Mouse (Mus musculus): ENCODE measurements around the gene Fan1.

The Fan1 gene

GRCm38 (mm10) chr7:64373830-64374562, at the start of gene Fan1:
Gene Fan1 (minus strand): TSS chr7:64374095.
- DNase-seq (ENCODE audit: low read depth): peak; percentile 63

DNA sequence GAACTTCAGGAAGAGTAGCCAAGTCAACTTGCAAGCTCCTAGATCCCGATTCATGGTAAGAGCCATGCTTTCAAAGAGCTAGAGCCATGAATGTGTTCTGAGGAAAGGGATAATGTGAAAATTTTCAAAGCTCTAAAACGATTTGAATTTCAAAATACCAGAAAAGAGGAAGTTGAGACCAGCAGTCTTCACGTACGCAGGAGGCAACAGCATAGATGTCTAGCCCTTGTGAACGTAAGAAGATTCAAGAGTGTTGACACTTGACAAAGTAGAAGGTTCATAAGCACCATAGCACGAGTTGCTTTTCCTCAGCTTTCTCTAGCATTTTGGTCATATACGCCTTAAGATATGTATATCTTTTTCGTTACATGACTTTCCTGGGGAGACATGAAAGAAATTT, 30.1 kb upstream of the Fan1 start:
- DNase-seq (ENCODE audit: low read depth): no peak

DNA sequence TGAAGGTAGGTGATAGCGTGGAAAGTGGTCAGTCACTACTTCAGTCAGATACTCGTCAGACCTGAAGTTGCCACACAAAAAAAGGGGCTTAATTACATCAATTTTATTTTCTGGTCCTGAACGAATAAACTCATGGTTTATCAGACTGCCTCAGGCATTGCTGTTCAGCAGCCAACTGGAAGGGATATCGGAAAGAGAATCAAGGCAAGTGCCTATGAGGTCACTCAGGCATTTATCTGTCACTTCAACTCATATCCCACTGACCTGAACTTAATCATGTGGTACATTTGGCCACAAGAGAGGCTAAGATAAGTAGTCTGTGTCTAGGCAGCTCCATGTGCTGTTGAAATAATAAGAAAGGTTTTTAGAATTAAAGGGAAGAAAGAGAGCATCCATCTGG, 28.6 kb upstream of the Fan1 start:
- no peak for DNase-seq (ENCODE audit: low read depth)

DNA sequence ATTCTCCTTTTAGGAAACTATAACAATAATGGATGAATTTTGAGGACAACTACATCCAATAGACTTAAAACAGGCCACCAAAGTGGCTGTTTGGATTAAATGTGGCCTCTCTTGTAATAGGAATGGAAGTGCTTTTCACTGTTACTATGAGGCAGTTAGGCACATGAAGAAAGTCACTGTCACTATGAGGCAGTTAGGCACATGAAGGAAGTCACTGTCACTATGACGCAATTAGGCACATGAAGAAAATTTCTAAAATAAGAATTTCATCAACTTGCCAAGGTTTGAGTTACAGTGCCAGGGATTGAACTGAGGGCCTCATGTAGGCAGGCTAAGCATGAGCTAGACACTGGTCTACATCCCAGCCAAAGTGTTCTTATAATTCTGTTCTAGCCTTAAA, 26.8 kb upstream of the Fan1 start:
- DNase-seq (ENCODE audit: low read depth): no peak

DNA sequence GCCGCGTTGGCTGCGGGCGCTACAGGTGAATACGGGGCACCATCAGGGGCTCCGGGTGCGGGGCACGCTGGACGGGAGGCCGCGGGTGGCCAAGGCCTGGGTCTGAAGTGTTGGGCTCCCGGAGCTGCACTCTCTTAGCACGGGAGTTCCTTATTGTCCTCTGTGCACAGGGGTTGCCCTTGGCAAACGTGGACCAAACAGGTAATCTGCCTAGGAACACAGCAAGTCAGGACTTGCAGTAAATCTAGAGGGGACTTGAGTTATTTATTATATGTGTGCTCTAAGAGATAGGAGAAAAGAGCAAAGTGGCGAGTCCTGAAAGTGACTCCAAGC, 18.9 kb upstream of the Fan1 start:
- no peak for DNase-seq (ENCODE audit: low read depth)

DNA sequence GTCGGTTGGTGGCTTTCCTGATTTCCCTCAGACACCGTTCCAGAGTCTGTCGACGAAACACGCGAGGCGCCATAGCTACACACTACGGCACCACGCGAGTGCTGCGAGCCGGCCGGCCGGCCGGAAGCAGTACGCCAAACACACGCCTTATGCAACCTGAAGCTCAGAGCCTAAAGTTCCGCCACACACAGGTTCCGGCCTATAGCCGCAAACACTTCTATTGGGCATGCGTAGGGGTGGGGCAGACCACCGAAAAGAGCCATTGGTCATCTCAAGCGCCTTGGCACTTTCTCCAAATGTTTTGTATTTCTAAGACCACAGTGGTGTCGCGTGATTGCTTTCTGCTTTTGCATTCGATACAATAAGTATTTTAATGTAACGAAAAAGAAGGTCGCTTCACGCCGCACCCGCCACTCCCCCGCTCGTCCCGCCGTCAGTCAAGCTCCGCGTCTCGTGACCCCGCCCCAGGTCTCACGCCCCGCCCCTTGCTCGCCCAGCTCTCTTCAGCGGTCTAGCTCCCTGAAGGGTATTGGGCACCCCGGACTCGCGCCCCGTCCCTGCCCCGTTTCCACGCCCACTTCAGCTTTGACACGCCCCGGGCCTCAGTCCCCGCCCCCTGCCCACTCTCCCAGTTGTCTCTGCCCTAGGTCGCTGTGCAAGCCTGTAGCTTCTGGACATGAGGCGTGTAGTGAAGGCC, 18.4 kb upstream of the Fan1 start, which contains the start of the genes Mphosph10 and Mcee:
TSS of gene Mphosph10 (minus strand) at position 147 of the 697 bp plus-strand sequence.
TSS of gene Mcee (plus strand) at position 486 of the 697 bp plus-strand sequence.
- peak; percentile 88 for DNase-seq (ENCODE audit: low read depth)

- no peak for DNase-seq (ENCODE audit: low read depth)
Observed at GRCm38 (mm10) chr7:64391479-64391878, 17.6 kb upstream of the Fan1 start.

- no peak for DNase-seq (ENCODE audit: low read depth)
Observed at GRCm38 (mm10) chr7:64373147-64373829, 607 bp downstream of the Fan1 start.

DNA sequence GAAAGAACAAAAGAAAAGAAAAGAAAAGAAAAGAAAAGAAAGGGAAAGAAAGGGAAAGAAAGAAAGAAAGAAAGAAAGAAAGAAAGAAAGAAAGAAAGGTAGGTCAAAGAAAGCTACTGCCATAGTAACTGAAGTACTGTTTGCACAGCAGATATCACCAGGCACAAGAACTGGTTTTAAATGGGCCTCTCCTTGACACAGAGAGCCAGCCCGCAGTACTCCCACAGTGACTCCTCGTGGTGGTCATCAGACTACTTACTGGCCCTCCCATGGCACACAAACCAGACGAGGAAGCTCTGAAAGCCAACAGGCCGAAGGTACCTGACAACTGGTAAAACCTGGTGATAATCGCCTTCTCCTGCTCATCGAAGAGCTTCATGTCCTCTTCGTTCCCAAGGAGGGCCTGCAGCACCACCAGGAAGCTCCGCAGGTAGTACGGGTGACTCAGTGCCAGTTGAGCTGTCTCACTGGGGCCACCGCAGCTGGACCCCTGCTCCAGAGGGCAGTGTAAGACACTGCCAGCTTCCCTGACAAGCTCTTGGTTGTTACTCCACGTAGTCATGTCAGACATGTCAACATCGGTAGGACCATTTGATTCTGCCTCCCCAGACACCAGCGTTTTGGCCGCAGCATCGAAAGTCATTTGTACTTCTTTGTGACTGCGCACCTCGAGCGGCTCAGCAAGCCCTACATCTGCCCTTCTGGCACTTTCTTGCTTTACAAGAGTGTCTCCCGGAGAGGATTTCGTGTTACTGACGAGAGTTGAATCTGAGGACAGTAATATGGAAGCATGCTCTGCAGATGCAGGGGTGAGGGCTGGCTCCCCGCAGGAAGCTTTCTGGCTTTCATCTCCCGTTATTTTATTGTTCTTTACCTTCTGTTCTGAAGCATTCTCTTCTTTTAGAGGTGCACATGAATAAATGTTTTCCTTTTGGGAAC, 1.7 kb downstream of the Fan1 start:
- DNase-seq (ENCODE audit: low read depth): no peak

DNA sequence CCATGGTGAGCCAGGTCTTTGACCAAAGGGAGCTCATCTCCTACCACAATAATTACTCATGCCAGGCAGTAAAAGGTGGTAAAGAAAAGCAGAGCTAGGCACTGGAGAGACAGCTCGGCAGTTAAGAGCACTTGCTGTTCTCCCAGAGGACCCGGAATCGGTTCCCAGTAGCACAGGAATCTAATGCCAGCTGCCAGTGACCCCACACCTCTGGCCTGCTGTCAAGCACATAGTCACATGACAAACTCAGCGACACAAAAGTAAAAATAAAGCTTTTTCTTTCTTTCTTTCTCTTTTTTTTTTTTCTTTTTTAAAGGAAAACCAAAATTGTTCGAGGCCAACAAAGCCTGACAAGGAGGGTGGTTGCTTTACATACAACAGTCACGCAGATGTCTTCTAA, 4.1 kb downstream of the Fan1 start:
- DNase-seq (ENCODE audit: low read depth): no peak

GRCm38 (mm10) chr7:64365863-64366262, 8.0 kb downstream of the Fan1 start:
- DNase-seq (ENCODE audit: low read depth): no peak

GRCm38 (mm10) chr7:64360586-64360945, 13.3 kb downstream of the Fan1 start:
- no peak for DNase-seq (ENCODE audit: low read depth)

DNA sequence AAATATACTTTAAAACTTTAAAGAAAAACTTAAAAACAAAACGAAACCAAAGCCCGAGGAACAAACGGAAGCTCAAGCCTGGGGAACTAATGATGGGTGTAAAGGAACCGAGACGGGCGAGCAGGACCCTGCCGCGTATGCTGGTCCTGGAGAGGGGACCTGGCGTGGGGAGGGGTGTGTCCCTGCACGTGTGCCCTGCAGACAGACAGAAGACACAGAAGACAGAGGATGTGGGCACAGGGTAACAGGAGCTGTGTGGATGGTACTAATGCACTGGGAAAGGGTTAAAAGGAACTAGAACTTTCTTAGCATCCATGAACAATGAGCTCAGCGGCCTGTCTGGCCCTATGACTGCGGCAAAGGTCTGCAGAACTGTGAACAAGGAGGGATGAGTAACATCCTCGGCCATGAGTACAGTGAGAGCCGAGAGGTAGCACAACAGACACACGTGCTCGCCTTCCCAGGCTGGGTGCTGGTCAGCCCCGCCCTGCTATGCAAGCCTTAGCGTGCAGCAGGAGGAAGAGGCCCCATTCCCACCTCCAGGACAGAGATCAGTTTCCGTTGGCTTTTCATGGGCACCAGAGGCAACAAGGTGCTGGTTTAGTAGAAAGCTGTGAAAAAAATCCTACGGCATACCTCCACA, 13.8 kb downstream of the Fan1 start:
- no peak for DNase-seq (ENCODE audit: low read depth)

GRCm38 (mm10) chr7:64358666-64359065, 15.2 kb downstream of the Fan1 start:
- DNase-seq (ENCODE audit: low read depth): no peak

GRCm38 (mm10) chr7:64357405-64357804, 16.5 kb downstream of the Fan1 start:
- no peak for DNase-seq (ENCODE audit: low read depth)

- no peak for DNase-seq (ENCODE audit: low read depth)
Observed at GRCm38 (mm10) chr7:64356661-64357060, 17.2 kb downstream of the Fan1 start.

GRCm38 (mm10) chr7:64354206-64354605, 19.7 kb downstream of the Fan1 start:
- DNase-seq (ENCODE audit: low read depth): no peak

DNA sequence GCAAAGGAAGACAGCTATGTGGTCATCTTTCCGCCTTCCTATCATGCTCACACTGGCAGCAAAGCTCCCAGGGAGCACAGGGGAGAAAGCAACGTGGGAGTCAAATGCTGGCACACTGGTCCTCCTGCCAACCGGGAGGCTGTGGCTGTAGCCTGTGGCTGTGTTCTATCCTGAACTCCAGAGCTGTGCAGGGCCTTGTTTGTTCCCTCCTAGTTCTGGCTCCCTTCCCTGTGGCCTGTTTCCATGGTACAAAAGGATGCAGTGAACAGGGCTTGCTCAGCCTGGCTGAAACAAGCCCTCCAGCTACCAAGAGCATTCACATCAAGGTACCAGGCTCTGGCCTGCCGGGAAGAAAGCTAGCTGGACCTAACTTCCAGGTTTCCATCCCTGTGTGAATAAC, 22.8 kb downstream of the Fan1 start:
- DNase-seq (ENCODE audit: low read depth): no peak

DNA sequence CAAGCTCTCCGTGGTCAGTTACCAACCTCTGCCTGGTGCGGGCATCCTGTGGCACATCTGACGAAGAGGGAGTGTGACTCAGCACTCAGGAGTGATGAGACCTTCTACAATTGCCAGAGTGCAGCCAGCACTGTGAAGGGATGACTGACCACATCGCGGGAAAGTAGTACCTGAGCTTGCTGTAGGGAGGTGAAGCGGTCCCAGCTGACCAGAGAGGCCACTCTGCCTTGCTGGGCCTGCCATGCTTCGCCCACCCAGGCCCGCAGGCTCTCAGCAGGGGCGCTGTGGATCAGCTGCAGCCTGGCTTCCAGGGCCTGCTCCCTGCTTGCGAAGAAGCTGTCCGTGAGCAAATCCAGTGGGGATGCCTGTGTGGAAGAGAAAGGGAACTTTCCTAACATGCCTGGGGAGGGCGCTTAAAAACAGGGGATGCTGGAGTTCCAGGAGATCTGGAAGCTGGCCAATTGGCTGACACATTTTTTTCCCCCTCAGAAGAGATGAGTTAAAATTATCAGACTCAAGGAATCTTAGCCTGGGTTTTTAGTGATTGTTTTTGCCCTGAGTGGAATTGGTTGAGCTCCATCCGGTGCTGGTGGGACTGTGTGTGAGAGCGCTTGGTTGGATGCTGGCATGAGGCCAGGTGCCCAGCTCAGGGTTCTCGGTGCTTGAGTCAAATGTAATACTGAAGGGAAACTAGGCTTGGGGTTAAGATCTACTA, 24.6 kb downstream of the Fan1 start:
- DNase-seq (ENCODE audit: low read depth): no peak

DNA sequence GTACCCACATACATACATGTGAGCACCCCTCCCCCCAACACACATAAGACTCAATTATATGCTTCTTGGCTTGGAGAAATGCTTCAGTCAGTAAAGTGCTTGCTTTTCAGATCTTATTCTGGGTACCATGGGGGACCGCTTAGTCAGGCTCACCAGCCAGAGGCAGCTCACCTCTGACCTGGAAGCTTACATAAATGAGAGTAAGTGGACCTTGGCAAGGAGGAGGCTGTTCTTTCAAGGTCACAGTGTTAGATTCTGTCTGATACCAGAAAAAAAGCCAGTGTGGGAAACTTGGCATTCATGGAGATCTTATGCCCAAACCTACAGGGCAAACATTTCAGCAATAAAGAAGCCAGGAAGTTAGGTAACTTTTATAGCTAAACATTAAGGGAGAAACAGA, 26.1 kb downstream of the Fan1 start:
- DNase-seq (ENCODE audit: low read depth): no peak

GRCm38 (mm10) chr7:64332686-64333085, 41.2 kb downstream of the Fan1 start:
- DNase-seq (ENCODE audit: low read depth): no peak

Measured in c-Kit-positive CD71-negative TER-119-negative erythroid progenitor cells, embryonic 14.5 days (primary cell).